ENCODE assay signal across 15 mouse cellular contexts in the genomic region with DNA sequence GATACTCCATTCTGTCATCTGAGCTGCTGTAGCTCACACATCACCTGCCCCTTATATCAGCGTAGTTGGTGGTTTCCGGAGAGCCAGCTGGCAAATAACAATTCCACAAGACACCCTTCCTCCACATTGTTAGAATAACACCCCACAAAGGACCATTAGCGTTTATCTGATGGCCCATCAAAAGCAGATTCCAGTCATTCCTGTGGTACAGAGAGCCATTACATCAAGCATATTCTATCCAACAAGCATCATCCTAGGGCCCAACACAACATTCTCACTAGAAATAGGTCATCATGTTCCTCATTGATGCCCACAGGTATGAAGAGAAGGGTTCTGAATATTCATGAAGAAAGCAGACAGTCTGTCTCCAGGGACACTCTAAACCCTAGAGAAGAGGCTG.
"Had no signal": no experiment of that assay in that cellular context is flagged by ENCODE, and none has a peak within 500 bp of the region (broad histone marks: within the 10 kb centered on the region; RNA-seq: fewer than 3 reads in every experiment).

No protein-coding gene starts in this region.

- H3K27ac ChIP-seq: layer of hippocampus, adult 2 months; limb, embryonic 13.5 days; liver, embryonic 14.5 days; macrophage; neural tube, embryonic 15.5 days; stomach, postnatal 0 days had no signal

- H3K9ac ChIP-seq: limb, embryonic 13.5 days; liver, embryonic 14.5 days; neural tube, embryonic 15.5 days had no signal

- DNase-seq: kidney, adult 2 months; kidney, postnatal 10 days; kidney, postnatal 4 days; lung, adult 18-20 months; midbrain, embryonic 14.5 days; right cerebral cortex, adult 18-20 months; right cerebral cortex, postnatal 25 days; thymus, postnatal 4 days had no signal

- H3K9me3 ChIP-seq: limb, embryonic 13.5 days; neural tube, embryonic 15.5 days had no signal

- H3K36me3 ChIP-seq: limb, embryonic 13.5 days; neural tube, embryonic 15.5 days had no signal

- H3K4me3 ChIP-seq: layer of hippocampus, adult 2 months; limb, embryonic 13.5 days; myocyte; neural tube, embryonic 15.5 days had no signal

- H3K4me2 ChIP-seq: limb, embryonic 13.5 days; neural tube, embryonic 15.5 days had no signal

- H3K27me3 ChIP-seq: limb, embryonic 13.5 days; neural tube, embryonic 15.5 days had no signal
